Mouse (Mus musculus): ENCODE measurements around the gene Atp4a.
"Not testable (repeated sequence)": the region's sequence is repeated elsewhere in the genome, so short reads cannot be mapped to it uniquely, and the experiment has no call there.

The Atp4a gene

GRCm38 (mm10) chr7:30730064-30730722 lies 18.2 kb downstream of the Atp4a start:
- not testable (repeated sequence) for DNase-seq

- DNase-seq = no peak
These were observed 24.2 kb downstream of the Atp4a start for GRCm38 (mm10) chr7:30736211-30736610.

- DNase-seq = not testable (repeated sequence)
These were observed 30.6 kb downstream of the Atp4a start for GRCm38 (mm10) chr7:30742570-30742969.

- not testable (repeated sequence) for DNase-seq
These were observed 31.6 kb downstream of the Atp4a start, which contains the start of gene Gapdhs for GRCm38 (mm10) chr7:30743617-30744016. Gapdhs (minus strand) TSS chr7:30743681.

- DNase-seq = peak; percentile 66 to 72
These were observed 32.1 kb downstream of the Atp4a start for GRCm38 (mm10) chr7:30744022-30744598.

- no peak for DNase-seq
These were observed 35.7 kb downstream of the Atp4a start for GRCm38 (mm10) chr7:30747525-30748204.

DNA sequence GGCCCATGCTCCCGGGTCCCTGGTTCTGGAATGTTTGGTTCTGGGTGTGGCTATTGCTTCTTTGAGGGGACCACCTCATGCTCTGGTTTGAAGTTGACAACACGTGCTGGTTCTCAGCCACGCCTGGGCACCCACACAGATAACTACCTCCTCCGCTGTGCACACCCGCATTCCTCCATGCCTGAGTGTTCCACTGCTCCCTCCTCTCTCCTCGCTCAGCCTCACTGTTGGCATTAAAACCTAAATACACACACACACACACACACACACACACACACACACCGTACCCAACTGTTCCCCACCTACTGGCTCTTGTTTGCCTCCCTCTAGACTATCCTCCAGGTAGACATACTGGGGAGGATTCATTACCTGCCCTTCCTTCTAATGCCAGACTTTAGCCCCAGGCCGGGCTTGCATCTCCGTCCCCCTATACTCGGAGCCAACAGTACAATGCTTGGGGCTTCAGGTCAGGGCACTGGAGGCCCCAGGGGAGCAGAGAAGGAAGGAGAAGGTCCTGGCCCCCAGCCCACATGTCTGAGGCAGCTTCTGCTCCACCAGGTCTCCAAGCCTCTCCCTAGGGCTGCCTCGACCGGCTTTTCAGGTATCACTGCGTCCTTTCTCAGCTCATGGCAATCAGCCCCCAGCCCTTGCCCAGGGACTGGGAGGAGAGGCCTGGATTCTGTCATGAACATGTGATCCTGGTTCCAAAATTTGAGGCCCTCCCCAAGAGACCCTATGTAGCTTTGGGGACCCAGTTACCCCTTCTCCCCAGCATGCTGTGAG lies 38.0 kb downstream of the Atp4a start:
- DNase-seq = peak; percentile 37 to 58

- DNase-seq = peak in 1 of 2 experiments; percentile 8
These were observed 39.2 kb downstream of the Atp4a start, which contains the start of gene Sbsn for GRCm38 (mm10) chr7:30751086-30751669. Sbsn (plus strand) TSS chr7:30751471.

DNA sequence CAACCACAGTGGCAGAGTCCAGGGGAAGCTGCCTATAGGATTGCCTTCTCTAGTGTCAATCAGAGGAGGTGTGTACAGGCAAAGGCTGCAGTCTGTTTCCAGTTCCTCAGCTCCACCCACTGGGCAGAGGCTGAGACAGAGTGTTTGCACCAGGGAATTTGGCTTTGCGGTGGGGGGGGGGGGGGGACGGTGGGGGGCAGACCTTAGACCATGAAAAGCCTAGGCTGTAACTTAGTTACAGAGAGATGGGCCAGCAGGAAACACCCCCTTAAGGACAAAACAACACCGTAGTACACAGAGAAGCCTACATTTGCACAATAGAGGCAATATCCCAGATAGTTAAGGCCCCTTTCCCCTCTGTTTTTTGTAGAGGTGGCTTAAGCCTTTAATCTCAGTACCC lies 45.0 kb downstream of the Atp4a start:
- DNase-seq = no peak

- DNase-seq = peak; percentile 72
These were observed 46.8 kb downstream of the Atp4a start for GRCm38 (mm10) chr7:30758853-30759252.

GRCm38 (mm10) chr7:30761769-30762352 lies 49.9 kb downstream of the Atp4a start:
- no peak for DNase-seq

DNA sequence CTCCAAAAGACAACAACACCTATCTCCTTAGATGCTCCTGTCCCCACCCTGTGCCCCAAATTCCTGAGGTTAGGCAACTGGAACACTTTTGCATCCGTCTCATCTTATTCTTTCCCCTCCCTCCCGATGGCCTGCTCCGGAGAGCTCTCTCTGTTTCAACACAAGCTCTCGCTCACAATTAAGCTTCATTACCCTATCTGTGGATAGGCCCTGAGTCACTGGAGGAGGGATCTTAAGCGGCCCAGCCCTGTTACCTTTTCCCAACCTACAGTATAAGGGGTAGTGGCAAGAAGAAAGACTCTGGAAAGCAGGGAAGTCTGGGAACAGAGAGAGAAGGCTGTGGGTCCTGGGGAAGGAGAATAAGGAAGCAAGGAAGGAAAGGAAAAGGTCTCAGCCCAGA lies 51.4 kb downstream of the Atp4a start, which contains the start of gene Dmkn:
Gene Dmkn (plus strand): TSS at position 301 of the 400 bp plus-strand sequence.
- no peak for DNase-seq

GRCm38 (mm10) chr7:30765173-30765572 lies 53.2 kb downstream of the Atp4a start:
- DNase-seq = no peak

- no peak for DNase-seq
These were observed 54.4 kb downstream of the Atp4a start for GRCm38 (mm10) chr7:30766408-30766807.

- peak in 1 of 2 experiments; percentile 7 for DNase-seq
These were observed 57.2 kb downstream of the Atp4a start for GRCm38 (mm10) chr7:30769236-30769635.
